Mouse (Mus musculus): ENCODE measurements around the gene Cnn1.

The Cnn1 gene

DNA sequence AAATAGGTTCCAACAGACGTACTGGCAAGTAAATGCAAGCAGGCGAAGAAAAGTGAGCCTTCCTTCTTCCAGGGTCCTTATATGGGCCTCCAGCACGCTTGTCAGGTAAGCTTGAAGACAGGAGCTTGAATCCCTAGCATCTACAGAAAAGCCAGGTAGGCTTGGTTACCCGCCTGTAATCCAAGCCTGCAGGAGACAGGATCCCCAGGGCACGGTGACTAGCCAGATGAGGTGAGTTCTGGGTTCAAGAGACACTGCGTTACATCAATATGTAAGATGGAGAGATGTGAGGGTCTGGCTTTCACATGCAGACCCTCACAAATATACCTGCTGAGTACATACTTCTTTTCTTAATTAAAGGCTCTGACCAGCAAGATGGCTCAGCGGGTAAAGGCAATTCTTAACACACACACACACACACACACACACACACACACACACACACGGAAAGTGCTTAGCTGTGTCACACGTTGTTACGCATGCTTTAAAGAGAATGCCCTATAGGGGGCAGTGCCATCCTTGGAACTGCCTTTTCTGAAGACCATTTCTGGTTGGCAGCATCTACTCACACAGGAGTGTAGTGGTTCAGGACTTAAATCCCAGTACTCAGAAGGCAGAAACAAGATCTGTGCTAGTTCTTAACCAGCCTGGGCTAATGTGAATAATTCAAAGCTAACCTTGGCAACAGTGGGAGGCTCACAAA lies 18.9 kb downstream of the Cnn1 start:
- in situ Hi-C loops (cut with MboI; ENCODE audit: low pct_unique_long_range_greater_than_20kb in 1 of 2, low sequenced_read_pairs in 2 of 2, unreplicated experiment in 1 of 2) = no loop called here

DNA sequence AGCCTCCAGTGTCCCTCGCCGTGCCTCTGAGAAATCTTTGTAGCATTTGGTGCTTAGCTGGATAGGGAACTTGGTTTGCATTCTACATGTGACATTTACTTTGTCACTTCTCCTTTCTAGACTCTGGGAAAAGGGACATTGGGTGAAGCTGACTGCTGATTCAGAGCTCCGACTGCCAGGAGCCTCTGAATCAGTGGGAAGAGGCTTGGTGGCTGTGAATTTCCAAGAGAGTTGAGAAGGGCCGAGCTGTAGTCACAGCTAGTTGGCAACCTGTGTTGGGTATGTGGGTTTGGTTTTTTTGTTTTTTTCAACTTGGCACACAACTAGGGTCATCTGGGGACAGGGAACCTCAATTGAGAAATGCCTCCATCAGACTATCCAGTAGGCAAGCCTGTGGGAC lies 20.5 kb downstream of the Cnn1 start:
- in situ Hi-C loops (cut with MboI; ENCODE audit: low pct_unique_long_range_greater_than_20kb in 1 of 2, low sequenced_read_pairs in 2 of 2, unreplicated experiment in 1 of 2) = no loop called here

DNA sequence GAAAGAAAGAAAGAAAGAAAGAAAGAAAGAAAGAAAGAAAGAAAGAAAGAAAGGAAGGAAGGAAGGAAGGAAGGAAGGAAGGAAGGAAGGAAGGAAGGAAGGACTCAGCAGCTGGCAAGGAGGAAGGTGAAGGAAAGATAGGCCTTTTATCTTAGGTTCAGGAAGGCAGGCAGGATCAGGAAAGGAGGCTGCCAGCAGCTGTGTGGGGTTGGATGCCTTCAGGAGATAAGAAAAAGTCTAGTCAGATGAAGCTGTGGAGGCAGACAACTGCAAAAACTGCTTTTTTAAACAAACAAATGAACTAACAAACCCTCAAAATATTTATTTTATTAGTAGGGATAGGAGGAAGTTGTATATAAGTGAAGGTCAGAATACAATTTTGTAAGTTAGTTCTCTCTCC lies 22.5 kb downstream of the Cnn1 start:
- in situ Hi-C loops (cut with MboI; ENCODE audit: low pct_unique_long_range_greater_than_20kb in 1 of 2, low sequenced_read_pairs in 2 of 2, unreplicated experiment in 1 of 2) = loop anchor here in 1 of 2 experiments (10.0 kb wide), 1 partner anchor 147 kb away; no protein-coding TSS in a partner anchor

DNA sequence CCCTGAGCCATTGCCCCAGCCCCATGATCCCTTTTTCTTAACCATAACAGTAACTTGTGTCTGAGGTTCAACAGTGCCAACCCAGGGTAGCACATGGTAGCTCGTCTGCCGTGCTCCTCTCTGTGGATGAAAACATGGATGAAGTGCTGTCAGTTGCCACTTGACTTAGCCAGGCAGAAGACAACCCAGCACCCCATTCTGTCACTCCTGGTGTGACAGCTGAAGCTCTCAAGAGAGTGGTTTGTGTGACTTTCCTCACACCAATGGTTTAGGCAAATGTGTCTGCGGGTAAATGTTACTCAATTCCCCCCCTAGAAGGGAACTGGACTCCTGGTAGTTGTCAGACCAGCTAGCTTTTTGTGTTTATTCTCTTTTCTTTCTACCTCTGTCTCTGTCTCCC lies 23.0 kb downstream of the Cnn1 start:
- in situ Hi-C loops (cut with MboI; ENCODE audit: low pct_unique_long_range_greater_than_20kb in 1 of 2, low sequenced_read_pairs in 2 of 2, unreplicated experiment in 1 of 2) = loop anchor here in 1 of 2 experiments (10.0 kb wide), 1 partner anchor 147 kb away; no protein-coding TSS in a partner anchor

DNA sequence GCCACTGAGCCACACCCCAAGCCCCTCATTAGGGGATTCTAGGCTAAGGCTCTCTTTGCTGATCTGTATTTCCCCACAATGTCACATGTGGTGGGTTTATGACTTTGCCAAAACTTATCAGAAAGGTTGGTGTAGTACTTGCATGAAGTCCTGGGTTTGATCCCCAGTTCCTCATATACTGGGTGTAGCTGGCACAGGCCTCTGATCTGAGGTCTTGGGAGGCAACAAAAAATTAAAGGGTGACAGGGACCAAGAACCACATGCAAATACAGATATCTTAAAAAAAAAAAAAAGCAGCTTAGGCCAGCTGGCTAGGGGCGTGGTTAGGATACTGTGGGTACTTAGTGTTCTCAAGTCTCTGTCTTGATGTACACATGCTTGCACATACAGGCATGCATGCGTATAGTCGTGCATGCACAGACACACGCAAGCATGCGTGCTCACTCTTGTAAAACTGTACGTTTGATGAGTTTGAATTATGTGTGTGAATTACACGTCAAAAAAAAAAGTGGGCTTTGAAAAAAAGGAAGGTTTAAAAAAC lies 24.1 kb downstream of the Cnn1 start:
- in situ Hi-C loops (cut with MboI; ENCODE audit: low pct_unique_long_range_greater_than_20kb in 1 of 2, low sequenced_read_pairs in 2 of 2, unreplicated experiment in 1 of 2) = loop anchor here in 1 of 2 experiments (10.0 kb wide), 1 partner anchor 148 kb away; no protein-coding TSS in a partner anchor

DNA sequence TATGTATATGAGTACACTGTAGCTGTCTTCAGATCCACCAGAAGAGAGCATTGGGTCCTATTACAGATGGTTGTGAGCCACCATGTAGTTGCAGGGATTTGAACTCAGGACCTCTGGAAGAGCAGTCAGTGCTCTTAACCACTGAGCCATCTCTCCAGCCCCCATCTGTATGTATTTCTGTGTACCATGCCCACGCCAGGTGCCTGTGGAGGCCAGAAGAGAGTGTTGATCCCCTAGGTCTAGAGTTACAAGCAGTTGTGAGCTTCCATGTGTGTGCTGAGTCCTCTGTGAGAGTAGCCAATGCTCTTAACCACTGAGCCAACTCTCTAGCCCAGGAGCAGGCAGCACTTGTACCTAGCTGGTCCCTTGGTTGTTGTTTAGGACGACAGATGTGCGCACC lies 25.2 kb downstream of the Cnn1 start:
- in situ Hi-C loops (cut with MboI; ENCODE audit: low pct_unique_long_range_greater_than_20kb in 1 of 2, low sequenced_read_pairs in 2 of 2, unreplicated experiment in 1 of 2) = loop anchor here in 1 of 2 experiments (10.0 kb wide), 1 partner anchor 149 kb away; no protein-coding TSS in a partner anchor

DNA sequence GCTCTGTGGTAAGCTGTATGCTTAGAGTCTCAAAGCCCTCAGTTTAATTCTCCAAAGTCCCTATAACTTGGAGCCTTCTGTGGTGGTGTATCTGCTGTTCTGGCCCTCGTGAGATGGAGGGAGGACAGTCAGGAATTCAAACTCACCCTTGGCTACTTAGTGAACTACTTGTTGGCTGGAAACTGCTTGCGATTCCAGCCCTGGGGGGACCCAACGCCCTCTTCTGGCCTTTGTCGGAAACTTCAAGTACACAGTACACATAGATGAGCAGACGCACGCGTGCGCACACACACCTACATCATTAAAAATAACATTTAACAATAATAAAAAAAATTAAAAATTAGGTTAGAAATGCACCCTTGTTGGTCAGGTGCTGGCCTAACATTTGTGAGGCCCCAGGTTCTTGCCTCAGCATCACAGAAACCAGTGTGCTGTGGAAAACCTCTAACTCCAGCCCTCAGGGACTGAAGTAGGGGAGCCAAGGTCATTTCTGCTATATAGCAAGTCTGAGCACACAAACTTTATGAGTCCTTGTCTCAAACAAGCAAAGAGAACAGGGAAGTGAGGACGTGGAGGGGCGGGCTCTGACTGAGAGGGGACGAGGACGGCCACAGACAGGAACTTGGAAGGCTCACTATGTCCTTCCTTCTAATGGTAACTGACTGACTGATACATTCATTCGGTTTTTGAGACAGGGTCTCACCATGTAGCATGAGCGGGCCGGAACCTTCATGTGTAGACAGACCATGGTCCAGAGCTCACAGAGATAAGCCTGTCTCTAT lies 26.4 kb downstream of the Cnn1 start:
- in situ Hi-C loops (cut with MboI; ENCODE audit: low pct_unique_long_range_greater_than_20kb in 1 of 2, low sequenced_read_pairs in 2 of 2, unreplicated experiment in 1 of 2) = loop anchor here (10.0 to 25.0 kb wide), 2 partner anchors 138 to 151 kb away; partner anchors contain the start of gene Rgl3 (in 1 of the 2)

DNA sequence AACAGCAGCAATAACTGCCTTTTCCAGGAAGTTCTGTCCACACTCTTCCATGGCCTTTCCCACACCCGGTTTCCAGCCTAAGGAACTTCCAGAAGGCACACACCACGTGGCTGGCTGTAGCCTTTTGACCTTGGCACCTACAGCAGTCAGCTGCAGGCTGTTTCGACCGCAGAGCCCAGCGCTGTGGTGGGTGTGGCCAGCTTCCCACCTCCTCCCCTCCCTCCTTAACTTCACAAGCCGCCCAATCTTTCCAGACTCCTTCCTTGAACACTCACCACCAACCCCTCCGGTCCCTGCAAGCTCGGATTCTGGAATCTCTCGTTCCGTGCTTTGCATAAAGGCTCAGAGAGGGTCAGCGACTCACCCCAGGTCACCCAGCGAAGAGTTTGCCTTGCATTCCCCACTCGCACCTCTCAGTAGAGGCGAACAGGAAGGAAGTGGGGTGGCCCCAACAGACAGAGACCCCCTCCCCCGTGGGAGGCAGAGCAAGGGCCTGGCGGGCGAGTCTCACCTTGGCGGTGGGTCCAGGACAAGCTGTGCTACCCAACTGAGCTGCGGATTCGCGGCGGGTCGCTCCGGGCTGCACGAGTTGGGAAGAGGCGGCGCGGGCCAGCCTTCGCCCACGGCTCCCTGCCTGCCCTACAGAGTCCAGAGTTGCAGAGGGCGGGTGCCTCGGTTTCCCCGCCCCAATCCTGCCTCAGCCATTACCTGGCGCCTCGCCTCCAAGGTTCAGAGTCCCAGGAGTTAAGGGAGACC lies 32.4 kb downstream of the Cnn1 start:
- in situ Hi-C loops (cut with MboI; ENCODE audit: low pct_unique_long_range_greater_than_20kb in 1 of 2, low sequenced_read_pairs in 2 of 2, unreplicated experiment in 1 of 2) = loop anchor here in 1 of 2 experiments (25.0 kb wide), 1 partner anchor 144 kb away; the partner anchor contains the start of gene Rgl3

DNA sequence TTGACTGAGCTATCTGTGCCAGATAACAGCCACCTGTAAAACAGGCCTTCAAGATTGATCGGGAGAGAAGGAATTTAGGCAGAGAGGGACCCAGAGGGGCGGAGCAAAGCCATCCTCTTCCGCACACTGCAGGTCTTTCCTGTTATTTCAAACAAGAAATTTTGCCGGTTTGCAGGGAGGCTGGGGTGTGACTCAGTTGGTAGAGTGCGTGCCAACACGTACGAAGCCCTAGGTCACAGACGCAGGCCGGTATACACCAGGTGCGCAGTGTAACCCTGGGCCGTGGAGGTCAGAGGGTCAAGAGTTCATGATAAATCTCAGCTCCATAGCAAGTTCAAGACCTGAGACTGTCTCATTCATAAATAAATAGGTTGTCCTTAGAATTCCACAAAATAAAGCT lies 33.2 kb downstream of the Cnn1 start:
- in situ Hi-C loops (cut with MboI; ENCODE audit: low pct_unique_long_range_greater_than_20kb in 1 of 2, low sequenced_read_pairs in 2 of 2, unreplicated experiment in 1 of 2) = loop anchor here in 1 of 2 experiments (25.0 kb wide), 1 partner anchor 145 kb away; the partner anchor contains the start of gene Rgl3

DNA sequence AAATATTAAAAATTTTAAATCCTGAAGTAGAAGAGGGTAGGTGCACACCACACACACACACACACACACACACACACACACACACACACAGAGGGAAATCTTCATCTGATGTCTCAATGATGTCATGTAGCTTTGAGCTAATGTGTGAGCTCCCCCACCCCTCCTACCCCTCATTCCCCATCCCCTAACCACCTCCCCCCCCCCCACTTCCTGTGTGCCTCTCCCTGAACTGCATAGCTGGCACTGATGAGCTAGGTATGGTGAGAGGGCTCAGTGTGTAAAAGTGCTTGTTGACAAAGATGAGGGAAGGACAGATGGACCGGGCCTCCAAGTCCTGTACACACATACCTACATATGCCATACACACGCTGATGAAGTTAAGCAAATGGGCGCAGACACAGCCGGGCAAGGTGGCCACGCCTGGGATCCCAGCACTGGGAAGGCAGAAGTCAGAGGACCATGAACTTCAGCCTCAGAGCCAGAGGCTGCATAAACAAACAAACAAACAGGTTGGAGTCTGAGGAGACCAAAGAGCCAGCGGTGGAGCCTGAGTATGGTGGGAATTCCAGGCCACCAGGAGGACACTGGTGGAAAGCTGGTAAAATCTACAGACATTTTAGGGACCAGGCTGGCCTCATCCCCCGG lies 35.4 kb downstream of the Cnn1 start:
- in situ Hi-C loops (cut with MboI; ENCODE audit: low pct_unique_long_range_greater_than_20kb in 1 of 2, low sequenced_read_pairs in 2 of 2, unreplicated experiment in 1 of 2) = loop anchor here in 1 of 2 experiments (25.0 kb wide), 1 partner anchor 147 kb away; the partner anchor contains the start of gene Rgl3

DNA sequence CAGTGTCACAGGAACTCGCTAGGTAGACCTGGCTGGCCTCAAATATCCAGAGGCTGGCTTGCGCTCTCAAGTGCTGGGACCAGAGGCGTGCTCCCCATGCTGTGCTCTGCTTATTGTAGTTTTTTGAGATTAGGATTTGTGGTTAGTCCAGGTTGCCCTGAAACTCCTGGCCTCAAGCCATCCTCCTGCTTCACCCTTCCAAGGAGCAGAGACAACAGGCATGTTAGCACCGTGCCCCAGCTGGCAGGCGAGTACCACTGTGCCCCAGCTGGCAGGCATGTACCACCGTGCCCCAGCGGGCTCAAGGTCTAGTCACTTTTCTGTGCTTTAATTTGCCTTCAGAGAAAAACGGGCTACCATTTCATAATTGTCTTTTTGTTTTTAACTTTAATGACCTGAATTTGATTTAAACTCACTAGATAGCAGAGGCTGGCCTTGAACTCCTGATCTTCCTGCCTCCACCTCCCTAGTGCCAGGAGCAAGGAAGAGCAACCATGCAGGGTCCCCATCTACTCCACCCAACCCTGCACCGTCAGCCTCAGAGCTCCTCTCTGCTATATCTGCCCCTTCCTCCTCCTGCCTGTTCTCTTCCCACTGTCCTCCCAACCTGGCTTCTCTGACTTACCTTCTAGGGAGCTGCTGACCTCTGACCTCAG lies 36.1 kb downstream of the Cnn1 start:
- in situ Hi-C loops (cut with MboI; ENCODE audit: low pct_unique_long_range_greater_than_20kb in 1 of 2, low sequenced_read_pairs in 2 of 2, unreplicated experiment in 1 of 2) = loop anchor here in 1 of 2 experiments (25.0 kb wide), 1 partner anchor 148 kb away; the partner anchor contains the start of gene Rgl3

DNA sequence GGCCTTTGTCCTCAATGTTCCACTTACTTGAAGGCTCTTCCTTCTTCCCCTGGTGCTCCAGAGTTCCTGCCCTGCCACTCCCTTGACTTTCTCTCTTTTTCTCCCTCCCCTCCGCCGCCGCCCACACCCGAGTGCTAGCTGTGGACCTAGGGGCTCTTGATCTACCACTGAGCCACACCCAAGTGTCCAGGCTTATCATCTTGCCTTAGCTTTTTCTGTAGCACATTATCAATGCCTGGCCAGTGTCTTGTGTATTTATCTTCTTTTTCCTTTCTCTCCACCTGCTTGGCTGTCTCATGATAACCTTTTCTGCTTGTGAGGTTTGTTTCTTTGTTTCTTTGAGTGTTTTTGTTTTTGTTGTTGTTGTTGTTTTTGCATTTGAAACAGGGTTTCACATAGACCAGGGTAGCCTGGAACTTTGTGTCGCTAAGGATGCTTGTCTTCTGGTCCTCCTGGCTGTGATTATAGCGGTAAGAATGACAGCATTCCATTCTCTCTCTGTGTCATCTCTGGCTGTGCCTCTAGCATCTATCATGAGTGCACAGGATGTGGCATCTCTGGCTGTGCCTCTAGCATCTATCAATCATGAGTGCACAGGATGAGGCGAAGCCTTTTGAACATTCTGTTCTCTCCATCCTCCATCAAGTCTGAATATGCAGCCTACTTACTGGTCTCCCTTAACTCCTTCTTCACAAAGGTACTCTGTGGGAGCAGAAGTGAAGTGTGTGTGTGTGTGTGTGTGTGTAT lies 36.8 kb downstream of the Cnn1 start, which contains the start of gene Acp5:
TSS of gene Acp5 (minus strand) at position 68 of the 747 bp plus-strand sequence.
- in situ Hi-C loops (cut with MboI; ENCODE audit: low pct_unique_long_range_greater_than_20kb in 1 of 2, low sequenced_read_pairs in 2 of 2, unreplicated experiment in 1 of 2) = loop anchor here in 1 of 2 experiments (25.0 kb wide), 1 partner anchor 149 kb away; the partner anchor contains the start of gene Rgl3

DNA sequence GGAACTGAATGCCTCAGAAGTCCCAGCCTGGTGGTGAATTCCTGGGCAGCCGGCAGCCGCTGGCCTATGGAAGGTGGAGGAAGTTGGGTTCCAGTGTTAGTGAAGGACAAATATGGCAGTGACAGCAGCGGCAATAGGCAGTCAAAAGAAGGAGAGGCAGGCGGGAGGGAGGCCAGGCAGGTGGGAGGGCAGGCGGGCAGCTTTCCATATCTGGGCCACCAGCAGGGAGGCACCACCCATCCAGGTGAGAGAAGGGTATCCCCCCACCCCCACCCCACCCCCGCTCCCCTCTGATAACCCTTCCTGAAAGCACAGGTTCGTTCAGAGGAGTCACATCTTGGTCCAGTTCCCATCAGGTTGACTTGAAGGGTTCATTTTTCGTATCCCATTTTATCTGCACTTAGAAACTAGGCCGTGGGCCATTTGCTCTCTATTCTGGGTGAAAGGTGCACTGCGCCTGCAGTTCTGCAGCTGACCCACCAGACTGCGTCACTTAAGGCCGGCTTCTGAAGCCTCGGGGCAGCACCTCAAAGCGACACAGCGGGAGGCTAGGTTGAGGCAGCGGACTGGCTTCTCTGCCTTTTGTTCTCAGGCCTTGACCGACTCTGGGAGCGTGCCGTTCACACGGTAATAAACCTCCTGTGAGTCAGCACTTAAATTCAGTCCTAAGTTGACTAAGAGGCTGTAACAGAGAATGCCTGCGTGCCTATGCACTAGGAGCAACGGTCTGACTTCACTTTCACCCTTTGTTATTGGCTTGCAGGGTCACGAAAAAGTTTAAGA lies 37.9 kb downstream of the Cnn1 start:
- in situ Hi-C loops (cut with MboI; ENCODE audit: low pct_unique_long_range_greater_than_20kb in 1 of 2, low sequenced_read_pairs in 2 of 2, unreplicated experiment in 1 of 2) = loop anchor here in 1 of 2 experiments (25.0 kb wide), 1 partner anchor 150 kb away; the partner anchor contains the start of gene Rgl3

DNA sequence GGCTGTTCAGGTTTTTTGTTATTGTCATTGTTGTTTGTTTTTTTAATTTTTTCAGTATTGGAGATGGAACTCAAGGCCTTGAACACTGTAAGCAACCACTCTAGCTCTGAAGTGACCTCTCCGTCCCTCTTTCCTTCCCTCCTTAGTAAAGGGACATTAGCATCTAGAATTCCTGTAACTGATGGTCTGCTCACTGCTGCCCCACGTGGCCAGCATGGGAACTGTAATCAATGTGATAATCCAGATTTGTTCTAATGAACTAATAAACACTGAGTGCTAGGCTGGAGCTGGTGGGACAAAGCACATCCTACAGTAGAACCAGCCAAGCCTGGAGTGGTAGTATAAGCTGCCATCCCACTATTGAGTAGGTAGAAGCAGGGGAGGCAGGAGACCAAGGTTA lies 39.5 kb downstream of the Cnn1 start:
- in situ Hi-C loops (cut with MboI; ENCODE audit: low pct_unique_long_range_greater_than_20kb in 1 of 2, low sequenced_read_pairs in 2 of 2, unreplicated experiment in 1 of 2) = loop anchor here in 1 of 2 experiments (25.0 kb wide), 1 partner anchor 151 kb away; the partner anchor contains the start of gene Rgl3

DNA sequence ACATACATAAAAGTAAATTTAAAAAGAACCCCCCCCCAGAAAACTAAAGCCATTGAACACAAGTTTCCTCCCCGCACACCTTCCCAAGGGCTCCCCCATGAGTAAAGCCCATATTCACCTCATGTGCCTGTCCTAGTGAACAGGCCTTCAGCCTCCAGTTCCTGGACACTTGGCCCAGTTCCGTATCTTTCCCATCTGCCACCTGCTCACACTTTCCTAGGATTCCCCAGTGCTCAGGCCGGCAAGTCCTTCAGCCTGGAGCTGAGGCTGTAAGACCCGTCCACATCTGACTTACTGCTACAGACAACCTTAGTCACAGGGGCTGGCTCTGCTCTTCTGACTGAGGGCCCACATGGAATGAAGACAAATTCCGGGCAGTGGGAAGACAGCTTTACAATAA lies 40.7 kb downstream of the Cnn1 start:
- in situ Hi-C loops (cut with MboI; ENCODE audit: low pct_unique_long_range_greater_than_20kb in 1 of 2, low sequenced_read_pairs in 2 of 2, unreplicated experiment in 1 of 2) = loop anchor here in 1 of 2 experiments (25.0 kb wide), 1 partner anchor 152 kb away; the partner anchor contains the start of gene Rgl3

All from mouse embryonic stem cell (cell line).